Mouse (Mus musculus) kidney, adult 2 months (tissue): Measurements from ENCODE around the gene Cyp2d9.

Source experiments
- CTCF ChIP-seq: fragments of 200-500 bp; conservative IDR thresholded peaks from 2 replicates; pipeline ENCODE4 v1.5.1; 2011; ENCODE audit warnings: low read depth, mild to moderate bottlenecking, control low read depth, low read length, moderate library complexity, mixed read lengths; ENCODE audit not compliant: insufficient read depth, insufficient read length
- POLR2A ChIP-seq: fragments of 200-500 bp; IDR thresholded peaks from one replicate; pipeline ENCODE4 v1.6.1; 2011; ENCODE audit warnings: low read depth, low read length, control low read depth

DNA sequence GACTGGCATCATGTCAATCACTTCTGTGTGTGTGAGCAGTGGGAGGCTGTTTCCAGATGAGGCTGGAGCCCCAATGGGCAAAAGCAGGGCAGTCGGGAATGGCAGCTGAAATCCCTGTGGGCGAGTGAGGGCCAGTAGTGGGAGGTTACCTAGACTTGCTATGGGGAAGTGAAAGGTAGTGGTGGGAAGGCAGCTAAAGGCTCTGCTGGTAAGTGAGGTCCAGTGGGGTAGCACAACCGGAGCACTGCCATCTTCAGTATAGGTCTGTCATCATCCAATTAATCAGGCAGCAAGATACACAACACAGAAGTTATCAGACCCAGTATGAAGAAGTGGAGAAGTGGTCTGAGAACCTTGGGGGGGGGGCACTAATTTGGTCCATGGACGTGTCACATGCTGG, 25.7 kb upstream of the Cyp2d9 start:
- TF ChIP-seq POLR2A = no peak
- TF ChIP-seq CTCF = no peak
